Mouse (Mus musculus) embryonic fibroblast, embryonic 13.5 days (primary cell): ENCODE data around the gene Mief1. TPM values are rescaled to one million over a fixed set of nuclear protein-coding genes. Genes with fewer than 3 reads are reported as not detected.

ENCODE experiments used
- H3K27ac ChIP-seq: 2 replicates; pipeline ENCODE4 v1.5.1; 2012; ENCODE audit warnings: low read length, control low read depth, inconsistent platforms; ENCODE audit not compliant: insufficient read depth
- H3K4me1 ChIP-seq: 2 replicates; pipeline ENCODE4 v1.6.1; 2011; ENCODE audit warnings: low read length; ENCODE audit not compliant: control insufficient read depth, insufficient read depth
- H3K4me3 ChIP-seq: 2 replicates; pipeline ENCODE4 v1.5.1; 2011; ENCODE audit warnings: mild to moderate bottlenecking, control low read depth, low read length; ENCODE audit not compliant: insufficient read depth
- CTCF ChIP-seq: IDR thresholded peaks from 2 replicates; pipeline ENCODE4 v1.5.1; 2011; ENCODE audit warnings: mild to moderate bottlenecking, control low read depth, low read length, moderate library complexity, borderline replicate concordance; ENCODE audit not compliant: insufficient read depth
- POLR2A ChIP-seq: IDR thresholded peaks from 2 replicates; pipeline ENCODE4 v1.6.1; 2011; ENCODE audit warnings: low read depth, mild to moderate bottlenecking, control low read depth, low read length, moderate library complexity
- polyA plus RNA-seq: library from polyadenylated mRNA; stranded (reverse); fragments of >200 nt; gene quantifications from 2 replicates; pipeline ENCODE4 v1.2.4, GENCODE M21; 2011; ENCODE audit warnings: low read depth; ENCODE audit not compliant: missing spikeins, insufficient read length

Gene Mief1
- polyA plus RNA-seq, 1 experiment: 22.8 TPM

GRCm38 (mm10) chr15:80225796-80226195, 8.0 kb upstream of the Mief1 start:
- TF ChIP-seq POLR2A (no peak), CTCF (no peak)

GRCm38 (mm10) chr15:80228071-80228800, 5.6 kb upstream of the Mief1 start:
- Histone ChIP-seq H3K27ac (no peak overlapping the region), H3K4me3 (no peak overlapping the region), H3K4me1 (no peaks in the 10 kb centered on the region)
- TF ChIP-seq CTCF: no peak
- no peak for TF ChIP-seq POLR2A

More at GRCm38 (mm10) chr15:80225796-80226195, 8.0 kb upstream of the Mief1 start:
- no peak overlapping the region for H3K27ac ChIP-seq
- no peak overlapping the region for H3K4me3 ChIP-seq
- no peaks in the 10 kb centered on the region for H3K4me1 ChIP-seq

- TF ChIP-seq POLR2A (no peak), CTCF (no peak)
- Histone ChIP-seq H3K4me3 (no peak overlapping the region), H3K27ac (no peak overlapping the region), H3K4me1 (no peaks in the 10 kb centered on the region)
Observed at GRCm38 (mm10) chr15:80232331-80232730, 1.5 kb upstream of the Mief1 start.

GRCm38 (mm10) chr15:80233053-80233452, 765 bp upstream of the Mief1 start:
- H3K27ac ChIP-seq: no peak overlapping the region
- no peak overlapping the region for H3K4me3 ChIP-seq
- no peaks in the 10 kb centered on the region for H3K4me1 ChIP-seq
- TF ChIP-seq CTCF (no peak), POLR2A (no peak)

- TF ChIP-seq POLR2A (no peak), CTCF (no peak)
Observed at GRCm38 (mm10) chr15:80235535-80235934, 1.7 kb downstream of the Mief1 start, which contains the start of gene AC140267.1. TSS of gene AC140267.1 (plus strand) at chr15:80235835.

GRCm38 (mm10) chr15:80248135-80248534, 14.3 kb downstream of the Mief1 start:
- no peak for TF ChIP-seq POLR2A
- H3K27ac ChIP-seq: no peak overlapping the region
- no peaks in the 10 kb centered on the region for H3K4me1 ChIP-seq
- H3K4me3 ChIP-seq: no peak overlapping the region

More at GRCm38 (mm10) chr15:80235535-80235934, 1.7 kb downstream of the Mief1 start, which contains the start of gene AC140267.1:
- Histone ChIP-seq H3K4me3 (peak within 1 kb of the TSS; percentile 91), H3K4me1 (no peaks in the 10 kb centered on the region), H3K27ac (no peak within 1 kb of the TSS)

- no peak for TF ChIP-seq CTCF
- TF ChIP-seq POLR2A: no peak
- H3K4me3 ChIP-seq: no peak overlapping the region
- 0 out of 2 replicates have a peak, but pooled peaks cover 2% of the 10 kb centered on the region for H3K4me1 ChIP-seq
- H3K27ac ChIP-seq: no peak overlapping the region
Observed at GRCm38 (mm10) chr15:80248596-80248995, 14.8 kb downstream of the Mief1 start.

- Histone ChIP-seq H3K4me1 (peaks cover 5% of the 10 kb centered on the region; the same call in 1 of the 2 replicates), H3K27ac (no peak overlapping the region), H3K4me3 (no peak overlapping the region)
- TF ChIP-seq POLR2A (no peak), CTCF (no peak)
Observed at GRCm38 (mm10) chr15:80249672-80250071, 15.9 kb downstream of the Mief1 start.

- TF ChIP-seq POLR2A: no peak
- TF ChIP-seq CTCF: no peak
- Histone ChIP-seq H3K4me3 (no peak overlapping the region), H3K27ac (no peak overlapping the region), H3K4me1 (peaks cover 5% of the 10 kb centered on the region; the same call in 1 of the 2 replicates)
Observed at GRCm38 (mm10) chr15:80250586-80250985, 16.8 kb downstream of the Mief1 start.

GRCm38 (mm10) chr15:80253530-80253929, 19.7 kb downstream of the Mief1 start:
- H3K27ac ChIP-seq: peak overlapping the region; percentile 94
- H3K4me3 ChIP-seq: no peak overlapping the region
- TF ChIP-seq POLR2A: no peak
- peaks cover 7% of the 10 kb centered on the region; the same call in 1 of the 2 replicates for H3K4me1 ChIP-seq
